Mouse (Mus musculus) frontal cortex, postnatal 25 days (tissue): ENCODE data around the gene Xrn2.

Experiments used
- DNase-seq, 2 experiments: peaks; one replicate each; pipeline ENCODE4 v3.0.0; 2022; ENCODE audit warnings: low spot score in 2 of 2

The Xrn2 gene

DNA sequence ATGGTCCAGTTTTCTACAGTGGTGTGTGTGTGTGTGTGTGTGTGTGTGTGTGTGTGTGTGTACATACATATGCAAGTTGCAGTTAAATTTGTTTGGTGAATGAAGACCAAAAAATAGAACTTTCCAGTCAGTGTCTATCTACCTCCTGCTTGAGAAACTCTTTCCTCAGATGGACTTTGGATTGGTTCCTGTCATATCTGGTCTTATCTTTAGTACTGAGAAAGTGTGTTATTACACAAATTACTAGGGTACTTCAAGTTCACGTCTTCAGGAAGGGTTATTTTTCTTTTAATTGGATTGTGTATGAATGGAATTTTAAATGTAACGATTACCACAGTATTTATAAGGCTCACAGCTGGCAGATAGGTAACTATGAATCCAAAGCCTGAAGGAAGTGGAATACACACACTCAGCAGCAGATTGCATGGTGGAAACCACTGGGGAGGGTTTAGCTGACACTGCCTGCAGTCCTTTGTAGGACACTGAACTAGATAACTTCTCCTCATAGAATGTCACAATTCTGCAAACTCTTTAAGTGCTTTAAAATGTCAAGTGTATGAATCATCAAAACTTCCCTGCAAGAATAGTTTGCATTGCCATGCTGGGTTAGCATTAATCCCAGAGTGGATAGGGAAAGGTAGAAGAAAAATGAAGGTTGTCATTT, 40.6 kb downstream of the Xrn2 start:
- no peak for DNase-seq

DNA sequence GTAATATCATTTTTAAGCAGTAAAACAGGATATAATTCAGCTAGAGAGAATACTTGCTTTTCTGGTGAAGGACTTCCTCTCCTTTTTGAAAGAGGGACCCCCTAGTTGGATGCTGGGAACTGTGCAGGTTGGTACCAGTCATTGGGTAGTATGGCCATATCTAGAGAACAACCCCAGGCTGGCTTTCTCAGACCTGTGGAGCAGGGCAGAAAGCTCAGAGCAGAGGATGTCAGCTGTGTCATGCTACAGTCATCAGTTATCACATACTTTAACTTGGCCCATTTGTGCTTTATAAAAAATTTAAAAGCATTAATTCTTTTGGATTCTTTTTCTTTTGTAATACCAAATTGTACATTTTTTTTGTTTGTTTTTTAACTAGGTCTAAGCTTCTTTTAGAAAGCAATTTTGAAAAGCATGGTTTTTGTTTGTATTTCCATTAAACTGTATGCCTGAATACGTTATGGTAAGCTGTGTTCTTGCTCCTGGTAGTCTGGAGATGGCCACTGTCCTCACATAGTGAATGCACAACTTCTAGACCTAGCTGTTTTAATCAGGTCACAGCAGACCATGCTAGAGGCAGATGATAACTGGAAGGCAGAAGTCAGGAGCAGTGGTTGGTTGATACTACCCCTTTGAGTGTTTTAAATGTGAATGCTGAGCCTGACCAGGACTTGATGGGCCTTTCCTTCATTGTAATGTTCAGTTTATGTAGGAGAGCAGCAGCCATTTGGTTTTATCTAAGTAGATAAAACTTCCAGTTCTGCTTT, 54.9 kb downstream of the Xrn2 start:
- no peak for DNase-seq

DNA sequence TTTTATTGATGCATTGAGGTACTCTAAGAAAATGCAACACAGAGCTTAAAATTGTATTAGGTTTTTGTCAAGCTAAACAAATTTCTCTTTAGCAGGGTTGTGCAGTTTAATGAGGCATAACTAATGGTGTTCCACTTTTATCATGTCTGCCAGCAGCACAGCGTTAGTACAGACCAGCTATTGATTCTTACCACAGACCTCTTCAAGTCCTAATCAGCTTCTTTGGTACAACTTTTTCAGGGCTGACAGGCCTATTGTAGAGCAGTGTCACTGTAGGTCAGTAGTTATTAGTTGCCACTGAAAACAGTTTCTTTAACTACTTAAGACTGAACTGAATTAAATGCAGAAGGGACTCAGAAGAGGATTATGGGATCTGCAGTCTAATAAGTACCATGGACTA, 56.3 kb downstream of the Xrn2 start:
- no peak for DNase-seq

DNA sequence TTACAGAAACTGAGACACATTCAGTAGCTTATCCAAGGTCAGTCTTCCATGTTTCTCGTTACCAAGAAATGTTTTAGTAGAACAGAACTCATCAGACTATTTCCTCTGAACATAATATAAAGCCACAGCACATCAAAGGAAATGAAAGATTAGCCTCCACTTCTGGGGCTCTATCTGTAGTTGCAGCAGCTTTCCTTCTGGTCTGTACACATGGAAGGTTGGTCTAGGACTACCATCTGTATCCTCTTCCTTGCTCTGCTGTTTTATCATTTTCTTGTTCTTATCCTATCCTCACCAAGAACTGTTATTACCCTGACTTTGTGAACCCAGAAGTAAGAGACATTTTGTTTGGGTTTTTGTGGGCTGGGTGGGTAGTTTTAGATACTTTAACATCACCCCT, 57.5 kb downstream of the Xrn2 start:
- DNase-seq = no peak

DNA sequence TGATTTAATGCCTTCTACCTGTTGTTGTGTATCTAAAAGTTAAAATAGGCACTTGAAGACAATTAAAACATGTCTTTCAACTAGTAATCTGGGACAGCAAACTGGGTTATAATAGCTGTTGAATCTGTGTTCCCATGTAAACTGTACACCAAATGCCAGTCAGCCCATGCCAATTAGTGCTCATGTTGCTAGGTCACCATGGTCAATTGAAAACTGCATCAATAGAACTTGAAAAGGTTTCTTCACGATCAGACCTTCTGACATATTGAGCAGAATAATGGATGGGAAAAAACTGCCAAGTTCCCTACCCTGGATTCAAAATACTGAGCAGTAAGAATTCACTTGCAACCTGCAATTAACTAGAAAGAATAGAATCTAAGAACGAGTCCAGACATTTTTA, 61.2 kb downstream of the Xrn2 start:
- no peak for DNase-seq

DNA sequence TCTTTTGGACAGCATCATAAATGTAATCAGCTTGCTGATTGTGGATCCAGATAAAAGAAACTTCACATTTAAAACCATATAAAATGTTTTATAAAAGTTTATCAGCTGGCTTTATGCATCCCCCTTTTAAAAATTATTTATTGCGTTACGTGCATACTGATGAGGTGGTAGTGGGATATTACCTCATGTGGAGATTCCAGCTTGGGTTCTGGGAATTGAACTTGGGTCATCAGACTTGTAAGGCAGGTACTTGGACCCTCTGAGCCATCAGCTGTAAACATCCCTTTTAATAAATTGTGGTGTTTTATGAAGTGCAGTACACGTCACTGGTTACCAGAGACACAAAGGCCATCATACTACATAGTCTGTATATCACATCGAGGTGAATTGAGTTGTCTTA, 61.6 kb downstream of the Xrn2 start:
- DNase-seq = no peak

DNA sequence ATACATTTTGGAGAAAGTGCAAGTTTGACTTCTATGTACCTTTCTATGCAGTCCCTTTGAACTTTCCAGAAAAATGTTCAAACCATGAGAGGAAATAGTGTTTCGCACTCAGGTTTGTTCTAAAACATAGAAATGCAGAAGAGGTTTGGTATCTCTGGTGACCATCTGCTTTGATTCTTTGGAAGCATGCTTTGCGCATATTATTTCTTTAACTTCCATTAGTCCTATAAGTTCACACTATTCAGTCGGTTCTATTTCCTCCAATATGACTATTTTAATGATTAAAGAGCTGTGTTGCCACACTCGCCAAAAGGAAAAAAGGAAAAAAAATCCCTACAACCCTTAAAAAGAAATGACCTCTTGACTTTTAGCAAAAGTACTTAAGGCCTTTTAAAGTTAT, 69.6 kb downstream of the Xrn2 start:
- DNase-seq = no peak

DNA sequence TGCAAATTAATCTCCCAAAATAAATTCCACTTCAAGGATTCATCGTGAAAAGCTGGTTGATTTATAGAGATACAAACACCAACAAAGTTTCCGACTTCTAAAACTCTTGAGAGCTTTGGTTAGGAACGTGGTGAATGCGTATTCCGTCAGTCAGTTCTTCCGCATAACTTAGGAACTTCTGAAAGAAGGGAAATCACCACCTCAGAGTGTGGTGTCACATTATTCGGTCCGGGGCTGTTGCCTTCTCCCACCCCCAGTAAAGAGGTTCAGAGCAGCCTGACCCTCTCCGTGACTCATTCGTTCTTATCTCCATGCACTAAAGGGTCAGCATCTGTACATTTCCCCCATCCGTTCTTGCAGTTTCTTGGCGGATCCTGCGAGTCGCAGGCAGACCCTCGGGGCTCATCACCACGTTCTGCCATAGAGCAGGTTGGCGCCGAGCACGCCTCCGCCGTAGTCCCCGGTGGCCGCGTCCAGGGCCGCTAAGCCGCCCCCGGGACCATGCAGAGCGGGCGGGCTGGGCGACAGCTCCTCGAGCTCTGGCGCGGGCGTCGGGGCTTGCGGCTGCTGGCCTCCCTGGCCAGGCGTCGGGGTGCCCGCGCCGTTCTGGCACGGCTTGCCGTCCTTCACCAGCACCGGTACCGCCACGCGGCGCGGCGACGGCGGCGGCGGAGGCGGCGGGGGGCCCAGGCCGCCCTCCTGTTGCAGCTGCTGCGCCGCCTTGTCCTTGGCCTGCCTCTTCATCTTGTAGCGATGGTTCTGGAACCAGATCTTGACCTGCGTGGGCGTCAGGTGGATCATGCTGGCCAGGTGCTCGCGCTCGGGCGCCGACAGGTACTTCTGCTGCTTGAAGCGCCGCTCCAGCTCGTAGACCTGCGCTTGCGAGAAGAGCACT, 70.9 kb downstream of the Xrn2 start:
- no peak for DNase-seq

DNA sequence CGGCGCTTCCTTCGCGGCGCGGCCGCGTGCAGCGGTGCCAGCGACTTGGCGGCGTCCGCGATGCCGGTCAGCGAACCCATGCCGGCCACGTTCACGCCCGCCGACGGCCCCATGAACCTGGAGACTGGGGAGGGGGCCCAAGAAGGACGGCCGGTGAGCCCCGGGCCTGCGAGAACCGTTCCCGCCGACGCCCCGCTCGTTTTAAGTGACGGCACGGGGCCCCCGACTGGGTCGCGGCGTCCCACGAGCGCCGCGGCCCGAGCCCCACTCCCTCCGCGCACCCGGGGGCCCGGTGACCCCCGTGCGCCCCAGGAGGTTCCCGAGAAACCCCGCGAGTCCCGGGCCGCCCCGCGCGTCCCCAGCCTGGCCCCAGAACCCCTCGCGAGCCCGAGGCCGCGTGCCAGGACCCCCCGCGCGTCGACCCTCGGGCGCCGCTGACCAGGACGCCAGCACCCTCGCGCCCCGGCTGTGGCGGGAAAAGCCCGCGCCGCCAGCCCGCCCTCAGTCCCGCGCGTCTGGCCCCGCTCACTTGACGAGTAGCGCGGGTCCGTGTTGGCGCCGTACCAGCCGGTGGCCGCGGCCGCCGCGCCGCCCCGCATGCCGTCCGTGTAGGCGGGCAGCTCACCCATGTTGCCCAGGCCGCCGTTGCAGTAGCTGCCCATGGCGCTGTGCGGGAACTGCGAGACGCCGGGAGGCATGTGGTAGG, 71.7 kb downstream of the Xrn2 start:
- no peak for DNase-seq

DNA sequence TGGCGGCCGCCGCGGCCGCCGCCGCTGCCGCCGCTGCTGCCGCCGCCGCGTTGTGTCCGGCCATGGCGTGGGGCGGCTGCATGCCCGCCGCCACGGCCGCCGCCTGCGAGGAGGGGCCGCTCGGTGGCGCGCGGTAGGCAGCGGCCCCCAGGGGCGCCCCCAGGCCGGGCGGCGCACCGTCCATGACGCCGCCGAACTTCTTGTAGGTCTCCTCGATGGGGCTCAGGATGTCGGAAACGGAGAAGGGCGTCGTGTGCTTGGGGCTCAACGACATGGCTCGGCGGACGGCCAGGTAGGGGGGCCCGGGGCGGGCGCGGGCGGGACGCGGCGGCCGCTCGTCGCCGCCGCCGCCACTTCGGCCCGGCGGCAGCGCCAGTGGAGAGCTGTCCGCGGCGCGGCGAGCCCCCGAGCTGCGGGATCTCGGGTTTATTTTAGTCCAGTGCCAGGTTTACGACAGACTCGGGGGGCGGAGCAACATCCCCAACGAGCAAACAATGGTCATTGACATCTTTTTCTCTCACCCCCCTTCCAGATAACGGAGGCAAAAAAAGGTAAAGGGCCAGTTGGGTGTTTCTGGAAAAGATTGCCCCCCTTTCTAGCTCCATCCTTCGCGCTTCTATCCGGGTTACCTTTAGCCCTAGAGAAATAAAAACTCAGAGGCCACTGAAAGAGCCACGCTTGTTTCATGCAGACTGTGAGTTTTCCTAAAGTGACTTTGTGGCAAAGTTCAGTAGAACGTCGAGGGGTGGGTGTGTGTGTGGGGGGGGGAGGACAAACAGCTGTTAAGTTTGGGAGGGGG, 72.5 kb downstream of the Xrn2 start, which contains the start of gene Nkx2-4:
Gene Nkx2-4, minus strand, starts transcription at position 374 of the 799 bp plus-strand sequence.
- DNase-seq = no peak

DNA sequence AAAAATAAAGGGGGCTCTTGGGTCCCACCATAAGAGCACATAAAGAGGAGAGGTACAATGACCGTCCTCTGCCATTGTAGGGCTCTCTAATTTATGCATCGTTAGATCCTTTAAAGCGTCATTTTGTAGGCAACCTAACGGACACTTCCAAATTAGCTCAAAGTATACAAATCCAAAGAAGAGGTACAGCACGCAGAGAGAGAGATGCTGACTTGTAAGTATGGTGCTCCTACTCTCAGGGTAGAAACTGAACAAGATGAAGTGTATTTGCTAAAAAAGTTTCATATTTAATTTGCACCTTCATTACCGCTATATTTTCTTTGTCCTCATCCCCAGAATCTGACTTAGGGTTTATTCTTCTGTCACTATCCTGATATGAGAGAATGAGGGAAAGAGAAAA, 73.1 kb downstream of the Xrn2 start:
- DNase-seq = no peak

DNA sequence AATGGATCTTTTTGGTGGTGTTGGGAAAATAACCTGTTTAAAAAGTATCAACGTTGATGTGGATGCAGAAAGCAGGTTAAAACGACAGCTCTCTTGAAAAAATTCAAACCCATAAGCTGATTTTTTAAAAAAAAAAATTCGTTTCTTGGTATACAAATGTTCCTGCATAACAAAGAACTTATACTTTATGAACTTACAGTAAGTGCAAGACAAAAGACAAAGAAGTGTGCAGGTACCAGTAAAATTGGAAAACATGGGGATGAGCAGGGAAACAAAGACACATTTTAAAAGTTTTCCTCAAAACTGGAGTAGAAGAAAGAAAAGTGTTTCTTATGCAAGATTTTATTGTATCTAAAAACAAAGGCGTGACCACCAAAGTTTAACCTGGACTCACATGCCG, 73.6 kb downstream of the Xrn2 start:
- no peak for DNase-seq

DNA sequence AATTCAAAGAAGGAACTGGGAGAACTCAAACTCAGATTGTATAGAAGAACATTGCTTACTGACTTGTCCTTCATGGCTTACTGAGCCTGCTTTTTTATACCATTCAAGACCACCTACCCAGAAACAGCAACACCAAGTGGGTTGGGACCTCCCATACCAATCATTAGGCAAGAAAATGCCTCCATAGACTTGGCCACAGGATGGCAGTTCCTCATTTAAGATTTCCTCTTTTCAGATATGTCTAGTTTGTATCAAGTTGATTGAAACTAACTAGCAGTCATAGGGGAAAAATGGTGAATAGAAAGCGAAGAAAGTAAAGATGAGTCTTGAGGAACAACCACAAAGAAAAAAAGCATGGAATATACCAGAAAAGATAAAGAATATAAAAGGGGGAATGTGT, 106.9 kb downstream of the Xrn2 start:
- no peak for DNase-seq

DNA sequence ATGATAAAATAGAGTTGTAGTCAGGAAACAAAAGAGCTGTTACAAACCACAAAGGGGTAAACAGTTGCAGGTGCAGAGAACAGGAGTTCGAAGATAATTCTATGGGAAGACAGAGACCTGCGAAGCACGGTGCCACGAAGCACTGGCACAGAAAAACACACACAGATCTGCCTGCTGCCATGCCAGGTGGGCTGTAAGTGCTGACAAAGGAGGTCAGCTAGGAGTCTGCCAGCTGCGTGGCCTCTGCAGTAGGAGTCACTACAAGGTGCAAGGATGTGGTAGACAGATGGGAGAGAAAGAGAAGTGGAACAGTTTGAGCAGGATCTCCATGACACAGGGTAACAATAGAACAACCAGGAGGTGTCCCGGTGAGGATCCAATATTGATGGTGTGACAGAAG, 114.6 kb downstream of the Xrn2 start:
- no peak for DNase-seq
